In genomic region chr7:44612192-44612591, GRCm38 (mm10) we compare ENCODE assay signal across 29 mouse cellular contexts. TPM values are rescaled to one million over a fixed set of nuclear protein-coding genes. Genes with fewer than 3 reads are reported as not detected.
"Had no signal": no experiment of that assay in that cellular context is flagged by ENCODE, and none has a peak within 500 bp of the region (broad histone marks: within the 10 kb centered on the region; RNA-seq: fewer than 3 reads in every experiment).

No protein-coding gene starts in this region.

- H3K4me2 ChIP-seq: embryonic facial prominence, embryonic 12.5 days; embryonic facial prominence, embryonic 13.5 days; embryonic facial prominence, embryonic 15.5 days; forebrain, embryonic 12.5 days; forebrain, embryonic 13.5 days; forebrain, embryonic 15.5 days had no signal

- H3K36me3 ChIP-seq: embryonic facial prominence, embryonic 10.5 days; embryonic facial prominence, embryonic 12.5 days; embryonic facial prominence, embryonic 13.5 days; embryonic facial prominence, embryonic 15.5 days; forebrain, embryonic 10.5 days; forebrain, embryonic 12.5 days; forebrain, embryonic 15.5 days had no signal

- H3K27ac ChIP-seq: embryonic facial prominence, embryonic 10.5 days; embryonic facial prominence, embryonic 12.5 days; embryonic facial prominence, embryonic 13.5 days; embryonic facial prominence, embryonic 15.5 days; forebrain, embryonic 10.5 days; forebrain, embryonic 12.5 days; forebrain, embryonic 13.5 days; forebrain, embryonic 15.5 days; gastrocnemius, adult 2 months; heart, adult 2 months had no signal

- H3K4me1 ChIP-seq: forebrain, embryonic 15.5 days had no signal

- DNase-seq: cerebellum, adult 9-10 months; cerebellum, adult 9-11 months; cerebellum, postnatal 10 days; cerebellum, postnatal 14 days; cerebellum, postnatal 25 days; cerebellum, postnatal 36 days; embryo, embryonic 11 days; forebrain, postnatal 0 days; gastrocnemius, adult 2 months; gastrocnemius, postnatal 10 days; gastrocnemius, postnatal 14 days; gastrocnemius, postnatal 25 days; gastrocnemius, postnatal 36 days; heart, adult 11 months; heart, adult 18-20 months; heart, adult 2 months had no signal

- H3K4me3 ChIP-seq: embryonic facial prominence, embryonic 10.5 days; embryonic facial prominence, embryonic 12.5 days; embryonic facial prominence, embryonic 13.5 days; embryonic facial prominence, embryonic 15.5 days; erythroblast, embryonic 14.5 days; forebrain, embryonic 10.5 days; forebrain, embryonic 12.5 days; forebrain, embryonic 13.5 days; forebrain, embryonic 15.5 days; gastrocnemius, adult 2 months; heart, adult 2 months had no signal

- H3K9ac ChIP-seq: embryonic facial prominence, embryonic 12.5 days; embryonic facial prominence, embryonic 13.5 days; embryonic facial prominence, embryonic 15.5 days; forebrain, embryonic 12.5 days; forebrain, embryonic 13.5 days; forebrain, embryonic 15.5 days; forebrain, postnatal 0 days had no signal

- H3K9me3 ChIP-seq: embryonic facial prominence, embryonic 10.5 days; embryonic facial prominence, embryonic 12.5 days; embryonic facial prominence, embryonic 13.5 days; embryonic facial prominence, embryonic 15.5 days; forebrain, embryonic 13.5 days; forebrain, embryonic 15.5 days had no signal

- ATAC-seq: forebrain, embryonic 13.5 days; forebrain, embryonic 14.5 days; forebrain, embryonic 15.5 days; forebrain, embryonic 16.5 days; forebrain, postnatal 0 days had no signal

RNA-seq across cellular contexts. Expression of gene Napsa, which starts 40.0 kb away (rescaled TPM):
- total RNA-seq: gastrocnemius, postnatal 14 days had no signal

RNA-seq across cellular contexts. Expression of gene Myh14, which starts 58.5 kb away (rescaled TPM):
- total RNA-seq: common myeloid progenitor, adult 5-6 weeks; granulocyte monocyte progenitor cell, adult 5-6 weeks had no signal
